8 mouse cellular contexts compared by ENCODE assay signal in genomic region chr10:61625381-61626257, GRCm38 (mm10). TPM values are rescaled to one million over a fixed set of nuclear protein-coding genes. Genes with fewer than 3 reads are reported as not detected.
DNase-seq lines count a peak whose midpoint lies in the region; ATAC-seq and TF ChIP-seq lines count a peak whose summit lies in the region.

No protein-coding gene starts in this region.

- ATAC-seq in heart, embryonic 14.5 days (ENCODE audit: insufficient number of reproducible peaks, insufficient read depth, low FRiP score, low read depth): no peak
- ATAC-seq in megakaryocyte, adult 5-6 weeks (ENCODE audit: poor library complexity, severe bottlenecking): peak; percentile 57

- no peaks in the 10 kb centered on the region for H3K36me3 ChIP-seq in heart, embryonic 14.5 days (ENCODE audit: control insufficient read depth, insufficient read depth, low read length)
- H3K36me3 ChIP-seq in small intestine, adult 2 months (ENCODE audit: control insufficient read depth, insufficient read depth, low read length): no peaks in the 10 kb centered on the region

- H3K4me3 ChIP-seq in heart, embryonic 14.5 days (ENCODE audit: control insufficient read depth in 1 of 2, insufficient read depth in 1 of 2, low read depth in 1 of 2, low read length in 2 of 2): peak overlapping the region; percentile 38 to 41
- H3K4me3 ChIP-seq in small intestine, adult 2 months (ENCODE audit: low read depth, low read length): peak overlapping the region; percentile 52

- no peak overlapping the region for H3K27ac ChIP-seq in heart, embryonic 14.5 days (replicated peaks in 1 of 2; ENCODE audit: control insufficient read depth in 1 of 2, insufficient read depth in 1 of 2, low read depth in 2 of 2, low read length in 2 of 2)
- no peak overlapping the region for H3K27ac ChIP-seq in small intestine, adult 2 months (ENCODE audit: insufficient read depth, low read depth, low read length)

- intact Hi-C loops in left cerebral cortex, postnatal 14 days (cut with DNase I): no loop called here
- intact Hi-C loops in gastrocnemius, postnatal 36 days (cut with DNase I): no loop called here

- peaks cover 27 to 28% of the 10 kb centered on the region in 2 experiments for H3K4me1 ChIP-seq in heart, embryonic 14.5 days (ENCODE audit: control insufficient read depth in 2 of 2, insufficient read depth in 2 of 2, low read length in 2 of 2)
- peaks cover 11% of the 10 kb centered on the region for H3K4me1 ChIP-seq in small intestine, adult 2 months (ENCODE audit: control insufficient read depth, insufficient read depth, insufficient read length, low read length)

- peak overlapping the region; percentile 72 for H3K4me2 ChIP-seq in heart, embryonic 14.5 days (ENCODE audit: low read length)

- DNase-seq in urinary bladder, postnatal 25 days (ENCODE audit: low spot score): peak; percentile 14
- no peak for DNase-seq in urinary bladder, adult 2 months (ENCODE audit: low spot score)
- peak; percentile 51 for DNase-seq in embryo, embryonic 10.5 days (ENCODE audit: low spot score)
- peak; percentile 20 to 27 for DNase-seq in left cerebral cortex, postnatal 14 days (ENCODE audit: low spot score in 2 of 2)
- DNase-seq in gastrocnemius, postnatal 36 days: no peak

- 4% methylated on average over 71 of the region's 74 CpGs for WGBS in heart, embryonic 14.5 days
- 8% methylated on average over 74 of the region's 74 CpGs for WGBS in small intestine, adult 2 months

- no peak for TF ChIP-seq CTCF in small intestine, adult 2 months (IDR thresholded peaks at IDR 0.05; ENCODE audit: extremely low read depth, insufficient read length, insufficient replicate concordance, low read depth, low read length)

- H3K9ac ChIP-seq in heart, embryonic 14.5 days (ENCODE audit: low read length): peak overlapping the region; percentile 50

- no peak for TF ChIP-seq POLR2A in small intestine, adult 2 months (IDR thresholded peaks at IDR 0.05; ENCODE audit: low read depth, low read length)

- peaks cover 15% of the 10 kb centered on the region for H3K27me3 ChIP-seq in heart, embryonic 14.5 days (ENCODE audit: control insufficient read depth, insufficient read depth, low read length)
- peaks cover 10% of the 10 kb centered on the region; the same call in 1 of the 2 replicates for H3K27me3 ChIP-seq in small intestine, adult 2 months (ENCODE audit: control insufficient read depth, insufficient read depth, low read length)

- peaks cover 3% of the 10 kb centered on the region; the same call in 1 of the 2 replicates for H3K9me3 ChIP-seq in heart, embryonic 14.5 days (ENCODE audit: control insufficient read depth, low read length)

RNA-seq across cellular contexts. Expression of gene Ppa1, which starts 22.7 kb away (rescaled TPM):
- polyA plus RNA-seq in urinary bladder, adult 2 months (2012; rRNA removed): 80.6 and 99.8 TPM in 2 replicates
- polyA plus RNA-seq in heart, embryonic 14.5 days (2014; fragmentation: Nextera tagmentation; extraction: Ambion mirVana): 81.4 and 86.9 TPM in 2 replicates
- total RNA-seq in left cerebral cortex, postnatal 14 days (2021): 100 to 1,000 TPM; 115 to 116 TPM
- 14.1 and 27.8 TPM in 2 replicates for total RNA-seq in megakaryocyte, adult 5-6 weeks (2015)
- 30.9 and 31.3 TPM in 2 replicates for total RNA-seq in megakaryocyte, adult 5-6 weeks (2017)
- polyA plus RNA-seq in small intestine, adult 2 months (2012; rRNA removed): 55.3 and 57.4 TPM in 2 replicates
- total RNA-seq in gastrocnemius, postnatal 36 days (2021): 10 to 100 TPM; 48.9 to 54.0 TPM

RNA-seq across cellular contexts. Expression of gene Npffr1, which starts 30.3 kb away (rescaled TPM):
- 0.03 and 0.04 TPM in 2 replicates for polyA plus RNA-seq in urinary bladder, adult 2 months (2012; rRNA removed)
- 0.05 TPM in 1 of 2 replicates, not detected in the other for polyA plus RNA-seq in heart, embryonic 14.5 days (2014; fragmentation: Nextera tagmentation; extraction: Ambion mirVana)
- 1 to 10 TPM; 1.2 to 2.0 TPM for total RNA-seq in left cerebral cortex, postnatal 14 days (2021)
- not detected in 2 replicates for total RNA-seq in megakaryocyte, adult 5-6 weeks (2015)
- total RNA-seq in megakaryocyte, adult 5-6 weeks (2017): not detected in 2 replicates
- polyA plus RNA-seq in small intestine, adult 2 months (2012; rRNA removed): 0.04 TPM in 1 of 2 replicates, not detected in the other
- not detected for total RNA-seq in gastrocnemius, postnatal 36 days (2021)

RNA-seq across cellular contexts. Expression of gene Sar1a, which starts 54.5 kb away (rescaled TPM):
- polyA plus RNA-seq in urinary bladder, adult 2 months (2012; rRNA removed): 146 and 162 TPM in 2 replicates
- 169 and 175 TPM in 2 replicates for polyA plus RNA-seq in heart, embryonic 14.5 days (2014; fragmentation: Nextera tagmentation; extraction: Ambion mirVana)
- total RNA-seq in left cerebral cortex, postnatal 14 days (2021): 100 to 1,000 TPM; 120 to 127 TPM
- total RNA-seq in megakaryocyte, adult 5-6 weeks (2015): 71.2 and 73.2 TPM in 2 replicates
- total RNA-seq in megakaryocyte, adult 5-6 weeks (2017): 74.8 and 86.9 TPM in 2 replicates
- polyA plus RNA-seq in small intestine, adult 2 months (2012; rRNA removed): 16.3 and 22.9 TPM in 2 replicates
- 100 to 1,000 TPM; 102 to 112 TPM for total RNA-seq in gastrocnemius, postnatal 36 days (2021)

Comparison
In these comparisons a context has a peak if more than half of its experiments do, and no peak if none do; other contexts are left out.
1. DNase-seq: peak in urinary bladder, postnatal 25 days (single experiment), embryo, embryonic 10.5 days (single experiment) and left cerebral cortex, postnatal 14 days (2 of 2); none in urinary bladder, adult 2 months (single experiment) and gastrocnemius, postnatal 36 days (0 of 2).